Mouse (Mus musculus): ENCODE results near the gene Gpi1. TPM values are rescaled to one million over a fixed set of nuclear protein-coding genes. Genes with fewer than 3 reads are reported as not detected.
A peak's percentile ranks its signal among the peaks of the same experiment; 100 is the strongest.

Gpi1 gene
- total and polyA plus RNA-seq, 3 experiments: 278 to 693 (median 332) TPM

DNA sequence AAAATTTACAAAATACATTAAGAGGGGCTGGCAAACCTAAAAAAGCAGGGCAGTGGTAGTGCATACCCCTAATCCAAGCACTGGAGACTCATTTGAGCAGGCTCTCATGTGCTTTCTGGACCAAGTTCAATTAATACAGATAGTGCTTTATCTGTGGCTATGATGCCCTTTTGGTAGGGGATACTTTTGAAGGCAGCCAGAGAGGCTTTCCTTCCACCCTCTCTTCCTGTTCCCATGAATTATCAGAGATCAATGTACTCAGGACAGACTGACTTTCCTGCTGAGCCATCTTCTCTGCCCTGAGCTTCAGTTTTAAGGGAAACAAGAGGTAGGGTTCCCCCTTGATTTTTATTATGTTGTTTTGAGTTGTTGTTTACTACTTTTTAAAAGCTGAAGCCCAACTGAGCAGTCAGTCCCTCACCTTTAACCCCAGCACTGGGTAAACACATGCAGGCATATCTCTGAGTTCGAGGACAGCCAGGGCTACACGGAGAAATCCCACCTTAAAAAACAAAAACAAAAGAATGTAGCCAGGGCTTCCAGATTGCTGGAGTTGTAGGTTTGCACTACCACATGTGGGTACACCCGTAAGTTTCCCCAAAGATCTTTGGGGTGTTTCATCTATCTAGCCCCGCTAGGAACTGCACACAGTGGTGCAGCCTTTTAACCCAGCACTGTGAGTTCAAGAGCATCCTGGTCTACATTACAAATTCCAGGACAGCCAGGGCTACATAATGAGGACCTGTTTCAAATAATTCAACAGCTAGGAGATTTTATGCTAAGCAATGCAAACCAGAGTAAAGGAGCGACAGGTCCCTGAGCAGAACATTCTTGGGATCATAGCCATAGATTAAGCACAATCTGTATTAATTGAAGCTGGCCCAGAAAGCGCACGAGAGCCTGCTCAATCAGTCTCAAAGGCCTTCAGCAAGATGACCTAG, 2.9 kb upstream of the Gpi1 start (continued):
- TF ChIP-seq RCOR1 (conservative IDR thresholded peaks at IDR 0.05; ENCODE audit: low read depth, low read length): no peak
- TF ChIP-seq MAZ (IDR thresholded peaks at IDR 0.05; ENCODE audit: low read depth, low read length): 0 out of 2 replicates have a peak, but pooled peaks have one; percentile 51
- no peak for TF ChIP-seq JUND (conservative IDR thresholded peaks at IDR 0.05; ENCODE audit: low read depth, low read length)
- TF ChIP-seq JUN (IDR thresholded peaks at IDR 0.05; ENCODE audit: insufficient read depth, low read depth, low read length): no peak
- no peak for TF ChIP-seq ZNF384 (IDR thresholded peaks at IDR 0.05; ENCODE audit: low read depth, low read length)
- no peak for TF ChIP-seq ZC3H11A (IDR thresholded peaks at IDR 0.05; ENCODE audit: low read depth, low read length)
- TF ChIP-seq POLR2A (IDR thresholded peaks at IDR 0.05; ENCODE audit: low read depth, low read length): no peak
- no peak for TF ChIP-seq EP300 (IDR thresholded peaks at IDR 0.05; ENCODE audit: low read length)
- TF ChIP-seq POLR2AphosphoS2 (IDR thresholded peaks at IDR 0.05; ENCODE audit: low read depth, low read length): no peak; the same call in 1 of the 2 replicates
- no peak for TF ChIP-seq NELFE (IDR thresholded peaks at IDR 0.05; ENCODE audit: low read depth, low read length)

DNA sequence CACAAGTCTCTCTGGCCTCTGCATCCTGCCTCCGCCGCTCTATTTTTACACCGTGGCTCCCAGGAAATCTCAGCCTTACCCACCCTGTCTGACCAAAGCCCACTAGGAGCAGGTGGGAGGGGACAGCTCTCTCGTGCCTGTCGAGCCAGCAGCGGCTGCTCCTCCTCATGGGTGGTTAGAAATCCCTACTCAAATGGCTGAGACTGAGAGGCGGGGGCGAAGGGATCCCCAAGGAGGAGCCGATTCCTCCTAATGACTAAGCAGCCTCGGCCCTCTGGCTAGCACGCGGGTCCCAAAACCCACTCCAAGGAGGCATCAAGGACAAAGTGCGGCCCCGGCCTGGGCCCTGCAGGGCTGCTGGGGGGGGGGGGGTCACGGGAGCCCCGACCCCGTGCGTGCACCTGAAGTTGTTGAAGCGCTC, 435 bp downstream of the Gpi1 start:
- in situ Hi-C loops (cut with MboI; ENCODE audit: low pct_ligation_motif_present, low pct_unique_long_range_greater_than_20kb, low sequenced_read_pairs) (loop anchor here (5.0 kb wide), 1 partner anchor 62 kb away; the partner anchor contains the start of gene Uba2), dilution Hi-C loops (cut with MboI; ENCODE audit: extremely low pct_ligation_motif_present, extremely low pct_unique_long_range_greater_than_20kb, low sequenced_read_pairs) (no loop called here)
- H3K4me2 ChIP-seq (ENCODE audit: insufficient read depth, low read depth, poor library complexity, severe bottlenecking): peak overlapping the region; percentile 30
- no peaks in the 10 kb centered on the region for H3K9me3 ChIP-seq (replicated peaks; ENCODE audit: low read length)
- H3K79me2 ChIP-seq (replicated peaks; ENCODE audit: control insufficient read depth, extremely low read depth, insufficient read depth, poor library complexity, severe bottlenecking): peaks cover 37% of the 10 kb centered on the region
- TF ChIP-seq MAX (IDR thresholded peaks at IDR 0.05; ENCODE audit: low read length) (peak; percentile 30; the same call in 1 of the 2 replicates), BHLHE40 (IDR thresholded peaks at IDR 0.05; ENCODE audit: low read depth, low read length) (0 out of 2 replicates have a peak, but pooled peaks have one; percentile 9), KAT2A (IDR thresholded peaks at IDR 0.05; ENCODE audit: insufficient replicate concordance, low read length) (no peak)
- H3K36me3 ChIP-seq (replicated peaks in 1 of 2; ENCODE audit: control insufficient read depth in 1 of 2, insufficient read depth in 1 of 2, low read length in 1 of 2): peaks cover 32 to 40% of the 10 kb centered on the region in 2 experiments
- peak overlapping the region; percentile 84 to 87 (median 85) for H3K4me3 ChIP-seq (replicated peaks in 1 of 3; ENCODE audit: low read depth in 2 of 3, low read length in 2 of 3, poor library complexity in 1 of 3)
- no peak overlapping the region; the same call in 1 of the 2 replicates for H3K27ac ChIP-seq (ENCODE audit: insufficient read depth, low read depth)
- H3K4me1 ChIP-seq (ENCODE audit: control insufficient read depth in 1 of 2, insufficient read depth in 2 of 2): peaks cover 5 to 63% of the 10 kb centered on the region in 2 experiments
- peak overlapping the region; percentile 78 for H3K9ac ChIP-seq (ENCODE audit: insufficient read depth, low read depth)
- peak; percentile 25 for DNase-seq (ENCODE audit: extremely low read depth)
- no peaks in the 10 kb centered on the region for H3K27me3 ChIP-seq (replicated peaks)

DNA sequence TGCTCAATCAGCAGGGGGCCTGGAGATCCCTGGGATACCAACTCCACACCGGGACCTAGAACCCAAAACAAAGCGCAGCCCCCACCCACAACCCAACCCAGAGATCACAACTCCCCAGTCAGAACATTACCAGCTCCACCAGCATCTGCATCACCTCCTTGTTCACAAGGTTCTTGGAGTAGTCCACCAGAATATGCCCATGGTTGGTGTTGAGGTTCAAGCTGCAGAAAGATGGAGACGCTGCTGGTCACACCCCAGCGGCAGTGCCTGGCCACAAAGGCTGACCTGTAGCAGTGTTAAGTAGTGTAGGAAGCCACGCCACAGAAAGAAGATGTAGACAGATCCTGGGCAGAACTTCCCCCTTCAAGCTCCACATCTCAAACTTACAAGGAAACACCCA, 983 bp downstream of the Gpi1 start:
- Histone ChIP-seq H3K27me3 (replicated peaks) (no peaks in the 10 kb centered on the region), H3K79me2 (replicated peaks; ENCODE audit: control insufficient read depth, extremely low read depth, insufficient read depth, poor library complexity, severe bottlenecking) (peaks cover 37% of the 10 kb centered on the region), H3K9me3 (replicated peaks; ENCODE audit: low read length) (no peaks in the 10 kb centered on the region), H3K4me2 (ENCODE audit: insufficient read depth, low read depth, poor library complexity, severe bottlenecking) (peak overlapping the region; percentile 30), H3K4me1 (ENCODE audit: control insufficient read depth in 1 of 2, insufficient read depth in 2 of 2) (peaks cover 5 to 62% of the 10 kb centered on the region in 2 experiments), H3K4me3 (replicated peaks in 1 of 3; ENCODE audit: low read depth in 2 of 3, low read length in 2 of 3, poor library complexity in 1 of 3) (peak overlapping the region; percentile 84 to 87 (median 85)), H3K9ac (ENCODE audit: insufficient read depth, low read depth) (peak overlapping the region; percentile 78), H3K36me3 (replicated peaks in 1 of 2; ENCODE audit: control insufficient read depth in 1 of 2, insufficient read depth in 1 of 2, low read length in 1 of 2) (peaks cover 35 to 44% of the 10 kb centered on the region in 2 experiments), H3K27ac (ENCODE audit: insufficient read depth, low read depth) (no peak overlapping the region)
- TF ChIP-seq JUND (conservative IDR thresholded peaks at IDR 0.05; ENCODE audit: low read depth, low read length) (no peak), CHD2 (IDR thresholded peaks at IDR 0.05; ENCODE audit: low read length) (no peak), POLR2A (IDR thresholded peaks at IDR 0.05; ENCODE audit: low read depth, low read length) (no peak), GABPA (IDR thresholded peaks at IDR 0.05; ENCODE audit: insufficient replicate concordance, low read depth, low read length) (no peak), SMC3 (IDR thresholded peaks at IDR 0.05; ENCODE audit: low read depth, low read length) (no peak), ETS1 (conservative IDR thresholded peaks at IDR 0.05; ENCODE audit: low read depth, low read length) (no peak), ELF1 (IDR thresholded peaks at IDR 0.05; ENCODE audit: low read depth, low read length) (no peak)
- dilution Hi-C loops (cut with MboI; ENCODE audit: extremely low pct_ligation_motif_present, extremely low pct_unique_long_range_greater_than_20kb, low sequenced_read_pairs) (no loop called here), in situ Hi-C loops (cut with MboI; ENCODE audit: low pct_ligation_motif_present, low pct_unique_long_range_greater_than_20kb, low sequenced_read_pairs) (no loop called here)
- DNase-seq (ENCODE audit: extremely low read depth): no peak
